Mouse (Mus musculus): ENCODE measurements around the gene Trim43a.
"Not testable (repeated sequence)": the region's sequence is repeated elsewhere in the genome, so short reads cannot be mapped to it uniquely, and the experiment has no call there.

- TF ChIP-seq CTCF (IDR thresholded peaks at IDR 0.05; ENCODE audit: borderline replicate concordance, control insufficient read depth, extremely low read depth, insufficient read depth, low read length, poor library complexity); POLR2A (IDR thresholded peaks at IDR 0.05; ENCODE audit: control insufficient read depth, extremely low read depth, insufficient read depth, low read length, poor library complexity): not testable (repeated sequence)
These were observed 57.4 kb downstream of the Trim43a start for GRCm38 (mm10) chr9:88638125-88638524.
